Mouse (Mus musculus) kidney, postnatal 4 days (tissue): Measurements from ENCODE around the gene Lamb1.

ENCODE experiments used
- DNase-seq, 2 experiments: peaks; one replicate each; pipeline ENCODE4 v3.0.0; 2021; ENCODE audit warnings: mixed read lengths in 2 of 2

The Lamb1 gene

GRCm38 (mm10) chr12:31317670-31318408 is 52.8 kb downstream of the Lamb1 start:
- no peak for DNase-seq

GRCm38 (mm10) chr12:31318409-31318963 is 53.5 kb downstream of the Lamb1 start:
- no peak for DNase-seq

DNA sequence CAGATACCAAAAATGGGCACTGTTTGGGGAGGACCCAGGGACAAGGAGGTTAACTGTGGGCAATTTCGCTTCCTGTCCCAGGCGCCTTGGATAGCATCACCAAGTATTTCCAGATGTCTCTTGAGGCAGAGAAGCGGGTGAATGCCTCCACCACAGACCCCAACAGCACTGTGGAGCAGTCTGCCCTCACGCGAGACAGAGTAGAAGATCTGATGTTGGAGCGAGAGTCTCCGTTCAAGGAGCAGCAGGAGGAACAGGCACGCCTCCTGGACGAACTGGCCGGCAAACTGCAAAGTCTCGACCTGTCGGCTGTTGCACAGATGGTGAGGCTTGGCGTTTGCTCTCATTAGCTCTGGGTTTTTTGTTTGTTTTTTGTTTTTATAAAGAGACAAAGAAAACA is 55.8 kb downstream of the Lamb1 start:
- peak in 1 of 2 experiments; percentile 29 for DNase-seq

- DNase-seq, result no peak
Measured at GRCm38 (mm10) chr12:31321532-31321931, 56.5 kb downstream of the Lamb1 start.

GRCm38 (mm10) chr12:31323136-31323695 is 58.2 kb downstream of the Lamb1 start:
- no peak for DNase-seq

DNA sequence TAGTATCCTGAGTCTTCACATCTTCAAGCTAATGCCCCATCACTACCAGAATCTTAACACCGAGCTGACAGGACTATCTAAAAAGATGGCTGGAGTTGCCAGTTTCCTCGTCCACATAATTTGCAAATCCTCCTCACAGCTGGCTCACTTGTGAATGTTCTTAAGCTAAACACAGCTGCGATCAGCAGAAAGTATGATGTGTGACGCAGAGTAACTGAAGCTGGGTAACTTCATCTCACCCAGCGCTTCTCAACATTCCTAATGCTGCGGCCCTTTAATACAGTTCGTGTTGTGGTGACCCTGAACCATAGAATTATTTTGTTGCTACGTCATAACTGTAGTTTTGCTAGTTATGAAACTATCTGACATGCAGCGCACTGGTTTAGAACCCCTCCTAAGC is 62.1 kb downstream of the Lamb1 start:
- no peak for DNase-seq

GRCm38 (mm10) chr12:31333261-31333660 is 68.2 kb downstream of the Lamb1 start:
- no peak for DNase-seq

- no peak for DNase-seq
Measured at GRCm38 (mm10) chr12:31350191-31350943, 85.3 kb downstream of the Lamb1 start.

- DNase-seq, result peak; percentile 97 to 98
Measured at GRCm38 (mm10) chr12:31350944-31351928, 86.2 kb downstream of the Lamb1 start, which contains the start of gene Dld. Dld (minus strand) TSS chr12:31351453.

- DNase-seq, result no peak
Measured at GRCm38 (mm10) chr12:31366428-31366827, 101.4 kb downstream of the Lamb1 start.

DNA sequence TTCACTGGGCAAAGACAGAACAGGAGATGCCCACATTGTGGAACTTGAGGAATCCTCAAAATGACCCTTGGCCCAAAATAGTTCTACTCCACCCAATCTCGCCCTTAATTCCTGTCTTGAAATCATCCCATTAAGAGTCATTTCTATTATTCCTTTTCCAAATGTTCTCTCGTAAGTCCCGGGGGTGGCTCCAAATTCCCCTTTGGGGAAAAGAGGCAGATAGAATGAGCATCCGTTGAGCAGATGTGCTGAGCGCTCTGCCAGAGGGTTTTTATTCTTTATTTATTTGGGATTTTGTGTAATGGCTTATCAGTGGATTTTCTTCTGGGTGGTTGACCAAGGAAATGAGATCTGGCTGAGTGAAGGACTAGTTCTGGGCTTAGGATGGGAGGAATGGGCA is 102.7 kb downstream of the Lamb1 start:
- no peak for DNase-seq

DNA sequence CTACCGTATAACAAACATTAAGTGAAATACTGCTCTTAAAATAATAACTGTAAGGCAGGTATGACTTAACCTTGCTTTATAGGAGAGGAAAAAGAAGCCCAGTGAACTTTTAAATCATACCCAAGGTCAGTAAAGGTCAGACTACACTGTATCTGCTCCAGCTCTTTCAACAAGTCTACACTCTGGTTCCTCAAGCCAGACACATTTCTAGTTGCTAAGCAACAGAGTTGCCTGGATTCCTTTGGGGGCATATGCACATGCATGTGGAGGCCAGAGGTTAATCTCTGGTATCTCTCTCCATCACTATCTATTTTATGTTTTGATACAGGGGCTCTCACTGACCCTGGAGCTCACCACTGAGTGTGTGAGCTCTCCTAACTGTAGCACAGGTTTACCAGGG is 104.1 kb downstream of the Lamb1 start:
- DNase-seq, result no peak

DNA sequence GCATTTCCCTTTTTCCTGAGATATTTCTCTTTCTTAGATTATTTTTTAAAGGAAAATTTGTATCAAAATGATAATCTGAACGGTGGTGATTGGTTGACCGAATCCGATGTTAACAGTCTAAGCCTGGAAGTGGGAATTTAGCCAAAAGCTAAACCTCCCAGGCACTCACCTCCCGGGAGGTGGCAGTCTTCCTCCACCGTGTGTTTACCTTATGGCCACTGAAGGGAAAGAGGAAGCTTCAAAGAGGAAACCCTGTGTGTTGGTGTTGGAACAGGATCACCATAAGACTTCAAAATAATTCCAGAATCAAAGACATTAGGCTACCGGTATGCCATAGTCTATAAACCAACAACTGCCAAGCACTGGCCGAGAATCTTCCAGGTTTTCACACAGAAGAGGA is 104.6 kb downstream of the Lamb1 start:
- DNase-seq, result no peak

DNA sequence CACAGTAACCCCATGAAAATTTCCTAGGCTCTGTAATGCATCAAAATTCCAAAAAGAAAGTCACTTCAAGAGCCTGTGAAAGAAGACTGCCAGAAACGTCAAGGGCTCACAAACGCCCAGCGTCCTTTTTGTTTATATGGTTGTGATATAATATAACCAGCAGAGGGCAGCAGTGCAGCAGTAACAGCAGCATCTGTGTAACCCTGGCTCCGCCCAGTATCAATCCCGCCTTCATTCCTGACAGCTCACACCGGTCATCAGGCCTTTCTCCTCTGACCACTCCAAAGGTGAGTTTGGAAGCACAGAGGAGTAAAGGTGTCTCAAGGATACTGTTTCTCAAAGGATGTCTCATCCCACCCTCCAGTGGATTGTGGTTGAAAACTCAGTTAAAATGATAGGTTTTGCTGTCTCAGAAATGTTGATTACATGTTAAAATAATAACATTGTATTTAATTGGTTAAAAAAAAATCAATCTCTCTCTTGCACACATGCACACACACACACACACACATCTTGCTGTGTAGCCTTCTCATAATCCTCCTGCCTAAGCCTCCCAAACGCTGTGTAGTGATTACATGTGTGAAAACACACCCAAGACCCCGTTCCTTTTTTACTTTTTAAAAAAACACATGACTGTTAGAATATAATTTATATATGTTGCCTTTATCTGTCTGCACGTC is 109.7 kb downstream of the Lamb1 start:
- peak; percentile 73 to 82 for DNase-seq

DNA sequence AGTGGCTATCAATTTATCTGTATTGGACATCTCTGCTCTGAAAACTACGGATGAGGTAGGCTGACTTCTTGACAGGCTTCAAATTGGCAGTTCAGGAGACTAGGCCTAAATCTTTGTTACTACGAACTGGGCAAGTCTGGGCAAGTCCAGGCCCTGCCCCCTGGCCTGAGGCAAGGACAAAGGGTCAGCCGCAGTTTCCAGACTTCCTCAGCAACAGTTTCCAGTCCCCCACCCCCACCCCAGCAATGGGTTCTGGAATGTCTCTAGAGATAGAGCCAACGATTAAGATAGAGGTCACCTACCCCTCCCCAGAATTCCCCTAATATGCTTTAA is 110.2 kb downstream of the Lamb1 start:
- peak in 1 of 2 experiments; percentile 9 for DNase-seq

GRCm38 (mm10) chr12:31376326-31376950 is 111.4 kb downstream of the Lamb1 start:
- peak; percentile 20 to 48 for DNase-seq

DNA sequence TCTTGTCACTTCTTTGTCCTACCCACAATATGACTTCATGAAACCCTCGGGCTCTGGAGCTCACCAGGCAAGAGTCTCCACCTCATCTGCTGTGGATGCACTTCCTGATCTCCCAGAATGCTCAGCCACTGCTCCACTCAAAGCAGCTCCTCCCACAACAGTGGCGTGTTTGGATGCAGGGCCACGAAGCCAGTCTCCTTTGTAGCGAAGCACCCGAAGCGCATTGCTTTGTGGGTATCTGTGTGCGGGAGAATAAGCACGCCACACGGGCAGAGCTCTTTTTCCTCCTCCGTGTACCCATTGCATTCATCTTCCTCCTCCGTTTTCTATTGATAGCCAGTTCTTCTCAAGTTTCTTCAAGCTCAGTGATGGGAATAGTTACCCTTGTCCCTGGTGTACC is 112.2 kb downstream of the Lamb1 start:
- DNase-seq, result no peak
